In the genomic region with DNA sequence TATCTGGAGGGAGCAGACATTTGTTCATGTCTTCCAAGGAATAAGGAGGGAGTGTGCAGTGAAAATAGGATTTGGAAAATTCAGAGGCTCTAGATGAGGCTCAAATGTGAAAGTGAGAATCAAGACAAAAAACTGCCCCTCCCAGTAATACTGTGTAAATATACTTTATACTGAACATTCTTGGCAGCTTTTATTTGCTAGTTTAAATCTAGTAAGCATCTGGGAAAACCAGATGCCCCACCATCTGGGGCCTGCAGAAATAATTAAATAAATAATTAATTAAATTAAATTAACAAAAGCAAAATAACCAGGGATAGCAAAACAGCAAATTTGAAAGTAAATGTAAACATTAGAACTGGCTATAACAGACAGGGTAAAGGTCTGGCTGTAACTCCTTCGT, we compare ENCODE assay signal across 18 mouse cellular contexts.
DNase-seq lines count a peak whose midpoint lies in the region; ATAC-seq and TF ChIP-seq lines count a peak whose summit lies in the region.
"Had no signal": no experiment of that assay in that cellular context is flagged by ENCODE, and none has a peak within 500 bp of the region (broad histone marks: within the 10 kb centered on the region; RNA-seq: fewer than 3 reads in every experiment).

No protein-coding gene starts in this region.

- no peaks in the 10 kb centered on the region for H3K27me3 ChIP-seq in forebrain, embryonic 14.5 days (replicated peaks; ENCODE audit: control insufficient read depth, insufficient read depth, low read length)
- H3K27me3 ChIP-seq in forebrain, embryonic 11.5 days (ENCODE audit: control insufficient read depth, insufficient read depth, low read length) = no peaks in the 10 kb centered on the region
- no peaks in the 10 kb centered on the region for H3K27me3 ChIP-seq in forebrain, embryonic 16.5 days (replicated peaks; ENCODE audit: control insufficient read depth, insufficient read depth, low read length)
- H3K27me3 ChIP-seq: embryonic facial prominence, embryonic 12.5 days had no signal

- no peaks in the 10 kb centered on the region for H3K4me1 ChIP-seq in forebrain, embryonic 14.5 days (ENCODE audit: control insufficient read depth, insufficient read depth, low read length)
- H3K4me1 ChIP-seq in forebrain, embryonic 11.5 days (replicated peaks; ENCODE audit: control insufficient read depth, insufficient read depth, low read length) = no peaks in the 10 kb centered on the region
- no peaks in the 10 kb centered on the region for H3K4me1 ChIP-seq in forebrain, embryonic 16.5 days (replicated peaks; ENCODE audit: control insufficient read depth, insufficient read depth, low read length)
- H3K4me1 ChIP-seq: embryonic facial prominence, embryonic 10.5 days; embryonic facial prominence, embryonic 12.5 days had no signal

- peak; percentile 57 for DNase-seq in forebrain, embryonic 14.5 days (ENCODE audit: low spot score)
- DNase-seq in forebrain, embryonic 11.5 days (ENCODE audit: low spot score) = no peak
- no peak for DNase-seq in layer of hippocampus, adult 2 months (ENCODE audit: low spot score in 2 of 2)
- no peak for DNase-seq in layer of hippocampus, adult 11-12 months (ENCODE audit: low spot score)
- DNase-seq in brain, embryonic 14.5 days (ENCODE audit: low read depth) = peak; percentile 53
- DNase-seq in cerebellum, postnatal 36 days = no peak
- DNase-seq in embryo, embryonic 10 days (ENCODE audit: low spot score) = no peak
- DNase-seq: adrenal gland, adult 2 months; adrenal gland, postnatal 10 days; adrenal gland, postnatal 25 days; cerebellum, adult 11-12 months; cerebellum, adult 2 months; cerebellum, adult 9-10 months; cerebellum, postnatal 10 days; cerebellum, postnatal 25 days had no signal

- ATAC-seq in forebrain, embryonic 14.5 days = peak; percentile 36; the same call in 1 of the 2 replicates
- no peak for ATAC-seq in forebrain, embryonic 11.5 days (replicated peaks; ENCODE audit: low FRiP score)
- peak; percentile 49; the same call in 1 of the 2 replicates for ATAC-seq in forebrain, embryonic 16.5 days

- no peaks in the 10 kb centered on the region for H3K36me3 ChIP-seq in forebrain, embryonic 14.5 days (ENCODE audit: control insufficient read depth, insufficient read depth, low read length)
- H3K36me3 ChIP-seq in forebrain, embryonic 11.5 days (ENCODE audit: control insufficient read depth, insufficient read depth, low read length) = no peaks in the 10 kb centered on the region
- no peaks in the 10 kb centered on the region for H3K36me3 ChIP-seq in forebrain, embryonic 16.5 days (ENCODE audit: control insufficient read depth, insufficient read depth)
- H3K36me3 ChIP-seq: embryonic facial prominence, embryonic 10.5 days; embryonic facial prominence, embryonic 12.5 days had no signal

- H3K27ac ChIP-seq in forebrain, embryonic 14.5 days (ENCODE audit: low read depth, low read length) = no peak overlapping the region
- no peak overlapping the region for H3K27ac ChIP-seq in forebrain, embryonic 11.5 days (ENCODE audit: low read depth, low read length)
- H3K27ac ChIP-seq in layer of hippocampus, adult 2 months = peak overlapping the region; percentile 20; the same call in 1 of the 2 replicates
- H3K27ac ChIP-seq in forebrain, embryonic 16.5 days (ENCODE audit: low read length) = no peak overlapping the region
- H3K27ac ChIP-seq: embryonic facial prominence, embryonic 10.5 days; embryonic facial prominence, embryonic 12.5 days had no signal

- H3K9ac ChIP-seq in forebrain, embryonic 14.5 days (ENCODE audit: low read length) = no peak overlapping the region
- H3K9ac ChIP-seq in forebrain, embryonic 11.5 days (ENCODE audit: low read length) = no peak overlapping the region
- no peak overlapping the region for H3K9ac ChIP-seq in forebrain, embryonic 16.5 days (replicated peaks; ENCODE audit: low read depth, low read length)
- H3K9ac ChIP-seq: embryonic facial prominence, embryonic 12.5 days had no signal

- no peak for TF ChIP-seq POLR2A in brain, embryonic 14.5 days (IDR thresholded peaks at IDR 0.05; ENCODE audit: borderline replicate concordance, extremely low read depth, insufficient read depth, insufficient read length, poor library complexity, severe bottlenecking)

- H3K4me2 ChIP-seq in forebrain, embryonic 14.5 days (ENCODE audit: low read length) = no peak overlapping the region
- H3K4me2 ChIP-seq in forebrain, embryonic 11.5 days (ENCODE audit: low read depth, low read length, severe bottlenecking) = no peak overlapping the region
- no peak overlapping the region for H3K4me2 ChIP-seq in forebrain, embryonic 16.5 days (ENCODE audit: low read length)
- H3K4me2 ChIP-seq: embryonic facial prominence, embryonic 12.5 days had no signal

- 35% methylated on average over 1 of the region's 1 CpGs for WGBS in forebrain, embryonic 14.5 days
- WGBS in forebrain, embryonic 11.5 days = 71% methylated on average over 1 of the region's 1 CpGs
- 28% methylated on average over 1 of the region's 1 CpGs for WGBS in forebrain, embryonic 16.5 days

- no peaks in the 10 kb centered on the region for H3K9me3 ChIP-seq in forebrain, embryonic 14.5 days (replicated peaks; ENCODE audit: control insufficient read depth, low read length)
- H3K9me3 ChIP-seq in forebrain, embryonic 11.5 days (ENCODE audit: control insufficient read depth, low read length) = no peaks in the 10 kb centered on the region
- no peaks in the 10 kb centered on the region for H3K9me3 ChIP-seq in forebrain, embryonic 16.5 days (ENCODE audit: control insufficient read depth, low read length)
- H3K9me3 ChIP-seq: embryonic facial prominence, embryonic 10.5 days; embryonic facial prominence, embryonic 12.5 days had no signal

- no peak for TF ChIP-seq CTCF in layer of hippocampus, adult 2 months (conservative IDR thresholded peaks at IDR 0.05)
- TF ChIP-seq CTCF in brain, embryonic 14.5 days (IDR thresholded peaks at IDR 0.05; ENCODE audit: borderline replicate concordance, extremely low read depth, insufficient read depth, insufficient read length) = no peak

- H3K4me3 ChIP-seq in forebrain, embryonic 14.5 days (ENCODE audit: low read depth, low read length) = no peak overlapping the region
- no peak overlapping the region for H3K4me3 ChIP-seq in forebrain, embryonic 11.5 days (ENCODE audit: low read depth, low read length)
- H3K4me3 ChIP-seq in layer of hippocampus, adult 2 months = no peak overlapping the region
- no peak overlapping the region for H3K4me3 ChIP-seq in forebrain, embryonic 16.5 days (replicated peaks; ENCODE audit: low read length)
- H3K4me3 ChIP-seq: embryonic facial prominence, embryonic 10.5 days; embryonic facial prominence, embryonic 12.5 days had no signal

Comparison
In these comparisons a context has a peak if more than half of its experiments do, and no peak if none do; other contexts are left out.
1. DNase-seq: peak in forebrain, embryonic 14.5 days (single experiment) and brain, embryonic 14.5 days (single experiment); none in forebrain, embryonic 11.5 days (single experiment), layer of hippocampus, adult 2 months (0 of 2), layer of hippocampus, adult 11-12 months (single experiment), cerebellum, postnatal 36 days (0 of 2) and embryo, embryonic 10 days (single experiment).